Mouse (Mus musculus) lung, postnatal 0 days (tissue): ENCODE measurements around the gene Vill.

Experiments
- CTCF ChIP-seq: IDR thresholded peaks from 2 replicates; pipeline ENCODE4 v1.5.1; 2016; ENCODE audit warnings: antibody characterized with exemption, mild to moderate bottlenecking
- EP300 ChIP-seq: IDR thresholded peaks from 2 replicates; pipeline ENCODE4 v1.6.1; 2016; ENCODE audit warnings: antibody characterized with exemption, mild to moderate bottlenecking, control low read depth

DNA sequence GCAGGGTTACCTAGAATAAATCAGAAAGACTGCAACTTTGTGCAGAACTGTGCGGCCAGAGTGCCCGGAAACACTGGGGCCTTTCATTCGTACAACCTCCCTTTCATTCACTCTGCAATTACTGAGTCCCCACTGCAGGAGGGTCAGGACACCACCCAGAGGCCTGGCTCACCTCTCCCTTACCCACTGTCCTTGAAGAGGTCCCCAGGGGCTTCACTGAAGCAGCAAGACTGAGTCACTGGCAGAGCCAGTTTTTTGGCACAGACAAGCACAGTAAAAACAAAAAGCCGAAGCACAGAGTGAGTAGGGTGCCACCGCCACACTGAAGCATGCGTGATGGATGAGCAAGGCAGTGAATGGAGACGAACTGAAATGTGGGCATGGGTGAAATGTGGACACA lies 36.9 kb downstream of the Vill start:
- TF ChIP-seq CTCF = no peak
- TF ChIP-seq EP300 = no peak
